Mouse (Mus musculus): ENCODE measurements around the gene Spata46. TPM values are rescaled to one million over a fixed set of nuclear protein-coding genes. Genes with fewer than 3 reads are reported as not detected.

The Spata46 gene
- total and polyA plus RNA-seq, 2 experiments from 2014 or later, result not detected

DNA sequence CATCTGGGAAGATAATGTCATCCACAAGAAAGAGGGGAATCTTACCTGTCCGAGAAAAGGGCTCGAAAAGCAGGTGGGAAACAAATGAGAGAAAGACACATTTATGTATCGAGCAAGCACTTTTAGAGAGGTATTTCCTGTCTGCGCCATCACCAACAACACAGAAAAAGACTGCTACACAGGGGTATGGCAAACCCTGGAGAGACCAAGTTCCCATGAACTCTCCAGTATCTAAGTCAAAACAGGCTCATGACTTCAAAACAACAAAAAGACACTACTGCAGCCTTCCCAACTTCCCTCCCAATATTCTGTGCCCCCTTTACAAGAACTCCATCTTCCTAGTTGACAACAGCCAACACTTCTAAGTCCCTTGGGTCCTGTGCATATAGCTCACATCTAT is 2.4 kb upstream of the Spata46 start, which contains the start of gene Gm7694:
Gene Gm7694 (minus strand): TSS at position 101 of the 400 bp plus-strand sequence.
- ATAC-seq, result no peak

DNA sequence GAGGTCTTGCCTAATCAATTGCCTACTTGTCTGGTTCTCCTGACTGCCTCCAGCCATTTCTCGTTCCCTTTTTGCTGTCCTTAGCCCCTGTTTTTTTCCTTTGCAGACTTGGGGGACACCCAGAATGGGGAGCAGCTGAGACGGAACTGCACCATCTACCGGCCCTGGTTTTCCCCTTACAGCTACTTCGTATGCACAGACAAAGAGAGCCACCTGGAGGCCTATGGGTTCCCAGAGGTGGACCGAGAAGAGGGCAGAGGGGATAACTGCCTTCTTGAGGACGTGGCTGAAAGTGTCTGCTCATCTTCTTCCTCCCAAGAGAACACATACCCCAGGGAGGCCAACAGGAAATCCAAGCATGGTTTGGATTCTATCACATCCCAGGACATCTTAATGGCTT is 2.8 kb downstream of the Spata46 start:
- Histone ChIP-seq H3K4me2 (ENCODE audit: low read depth) (no peak overlapping the region), H3K27ac (ENCODE audit: low read depth, low read length) (no peak overlapping the region), H3K27me3 (ENCODE audit: insufficient read depth, low read length) (no peaks in the 10 kb centered on the region), H3K4me3 (ENCODE audit: low read depth, low read length) (no peak overlapping the region), H3K4me1 (ENCODE audit: insufficient read depth) (no peaks in the 10 kb centered on the region), H3K9me3 (ENCODE audit: low read length) (no peaks in the 10 kb centered on the region), H3K36me3 (ENCODE audit: insufficient read depth) (no peaks in the 10 kb centered on the region), H3K9ac (no peak overlapping the region)
- no peak for TF ChIP-seq CTCF (IDR thresholded peaks at IDR 0.05; ENCODE audit: low read depth)
- WGBS, result 87% methylated on average over 6 of the region's 6 CpGs
- no peak for ATAC-seq
- DNase-seq, result no peak

More for the DNA sequence above, 2.4 kb upstream of the Spata46 start, which contains the start of gene Gm7694:
- H3K4me1 ChIP-seq (ENCODE audit: insufficient read depth), result no peaks in the 10 kb centered on the region
- H3K36me3 ChIP-seq (ENCODE audit: insufficient read depth), result no peaks in the 10 kb centered on the region
- H3K27ac ChIP-seq (ENCODE audit: low read depth, low read length), result no peak within 1 kb of the TSS
- H3K9me3 ChIP-seq (ENCODE audit: low read length), result no peaks in the 10 kb centered on the region
- no peak for TF ChIP-seq CTCF (IDR thresholded peaks at IDR 0.05; ENCODE audit: low read depth)
- WGBS, result 97% methylated on average over 4 of the region's 4 CpGs
- no peak for DNase-seq
- no peak within 1 kb of the TSS for H3K4me2 ChIP-seq (ENCODE audit: low read depth)
- no peak within 1 kb of the TSS for H3K4me3 ChIP-seq (ENCODE audit: low read depth, low read length)
- no peak within 1 kb of the TSS for H3K9ac ChIP-seq
- no peaks in the 10 kb centered on the region for H3K27me3 ChIP-seq (ENCODE audit: insufficient read depth, low read length)

DNA sequence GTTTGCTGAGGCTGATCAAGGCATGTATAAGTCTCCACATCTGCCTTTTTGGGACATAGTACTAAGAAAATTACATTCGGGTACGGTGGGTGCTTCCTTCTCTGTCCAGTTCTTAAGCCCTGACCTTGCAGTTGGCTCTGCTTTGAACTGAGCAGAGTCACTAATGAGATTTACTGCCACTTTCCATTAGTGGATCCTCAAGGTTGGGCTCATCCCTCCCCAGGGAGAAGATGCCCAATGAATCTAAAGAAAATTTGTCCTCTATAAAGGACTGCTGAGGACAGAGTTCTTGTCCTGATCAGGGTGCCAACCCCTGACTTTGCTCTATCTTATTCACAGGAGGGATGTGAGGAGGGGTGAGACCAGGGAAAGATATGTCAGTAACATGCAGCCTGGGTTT is 13.4 kb downstream of the Spata46 start:
- Histone ChIP-seq H3K36me3 (ENCODE audit: insufficient read depth) (peaks cover 15% of the 10 kb centered on the region; the same call in 1 of the 2 replicates), H3K27me3 (ENCODE audit: insufficient read depth, low read length) (no peaks in the 10 kb centered on the region), H3K9ac (no peak overlapping the region), H3K9me3 (ENCODE audit: low read length) (no peaks in the 10 kb centered on the region), H3K27ac (ENCODE audit: low read depth, low read length) (no peak overlapping the region), H3K4me2 (ENCODE audit: low read depth) (no peak overlapping the region), H3K4me1 (ENCODE audit: insufficient read depth) (no peaks in the 10 kb centered on the region), H3K4me3 (ENCODE audit: low read depth, low read length) (no peak overlapping the region)
- no peak for TF ChIP-seq CTCF (IDR thresholded peaks at IDR 0.05; ENCODE audit: low read depth)
- ATAC-seq (no peak), DNase-seq (no peak)
- 88% methylated on average over 2 of the region's 2 CpGs for WGBS

DNA sequence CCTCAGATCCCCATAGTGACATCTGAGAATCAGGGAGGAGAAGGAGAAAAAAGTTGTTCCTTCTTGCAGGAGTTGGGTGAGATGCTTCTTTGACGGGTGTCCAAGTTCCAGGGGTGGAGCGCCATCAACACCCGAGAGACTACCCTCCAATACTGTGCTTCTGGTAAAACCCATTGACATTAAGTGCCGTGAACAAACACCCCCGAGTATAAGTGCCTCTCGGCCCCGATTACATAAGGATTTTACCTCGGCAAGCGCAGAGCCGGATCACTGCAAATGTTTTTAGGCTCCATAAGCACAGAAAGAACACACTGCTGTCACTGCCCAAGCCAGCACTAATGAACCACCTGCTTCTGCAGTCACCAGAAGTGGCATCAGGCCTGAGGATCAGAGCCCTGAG is 14.4 kb downstream of the Spata46 start:
- no peaks in the 10 kb centered on the region for H3K9me3 ChIP-seq (ENCODE audit: low read length)
- H3K27me3 ChIP-seq (ENCODE audit: insufficient read depth, low read length), result no peaks in the 10 kb centered on the region
- H3K4me3 ChIP-seq (ENCODE audit: low read depth, low read length), result no peak overlapping the region
- no peak for DNase-seq
- WGBS, result 87% methylated on average over 10 of the region's 10 CpGs
- H3K4me2 ChIP-seq (ENCODE audit: low read depth), result no peak overlapping the region
- no peak overlapping the region for H3K27ac ChIP-seq (ENCODE audit: low read depth, low read length)
- H3K4me1 ChIP-seq (ENCODE audit: insufficient read depth), result no peaks in the 10 kb centered on the region
- no peak for TF ChIP-seq CTCF (IDR thresholded peaks at IDR 0.05; ENCODE audit: low read depth)
- H3K9ac ChIP-seq, result no peak overlapping the region
- H3K36me3 ChIP-seq (ENCODE audit: insufficient read depth), result peaks cover 18% of the 10 kb centered on the region; the same call in 1 of the 2 replicates
- no peak for ATAC-seq

DNA sequence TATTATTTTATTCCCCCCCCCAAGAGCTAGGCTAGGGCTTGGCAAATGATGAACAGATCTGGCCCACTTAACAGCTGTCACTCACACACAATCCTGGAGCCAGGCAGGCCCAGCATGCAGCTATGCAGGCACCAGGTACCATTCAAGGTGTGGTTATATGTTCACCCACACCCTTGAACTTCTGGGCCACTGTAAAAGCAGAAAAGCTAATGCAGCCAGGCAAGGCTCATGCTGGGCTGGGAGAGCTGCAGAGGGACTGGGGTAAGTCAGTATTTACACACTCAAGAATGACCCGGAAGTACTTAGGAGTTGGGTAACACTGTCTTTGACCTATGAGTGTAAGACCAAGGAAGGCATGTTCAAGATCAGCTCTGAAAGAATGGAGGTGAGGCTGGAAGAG is 15.7 kb downstream of the Spata46 start:
- Histone ChIP-seq H3K27ac (ENCODE audit: low read depth, low read length) (no peak overlapping the region), H3K4me1 (ENCODE audit: insufficient read depth) (no peaks in the 10 kb centered on the region), H3K36me3 (ENCODE audit: insufficient read depth) (peaks cover 10% of the 10 kb centered on the region; the same call in 1 of the 2 replicates), H3K4me2 (ENCODE audit: low read depth) (no peak overlapping the region), H3K27me3 (ENCODE audit: insufficient read depth, low read length) (no peaks in the 10 kb centered on the region), H3K4me3 (ENCODE audit: low read depth, low read length) (no peak overlapping the region), H3K9me3 (ENCODE audit: low read length) (no peaks in the 10 kb centered on the region), H3K9ac (no peak overlapping the region)
- DNase-seq (no peak), ATAC-seq (no peak)
- no peak for TF ChIP-seq CTCF (IDR thresholded peaks at IDR 0.05; ENCODE audit: low read depth)
- WGBS, result 95% methylated on average over 1 of the region's 1 CpGs

DNA sequence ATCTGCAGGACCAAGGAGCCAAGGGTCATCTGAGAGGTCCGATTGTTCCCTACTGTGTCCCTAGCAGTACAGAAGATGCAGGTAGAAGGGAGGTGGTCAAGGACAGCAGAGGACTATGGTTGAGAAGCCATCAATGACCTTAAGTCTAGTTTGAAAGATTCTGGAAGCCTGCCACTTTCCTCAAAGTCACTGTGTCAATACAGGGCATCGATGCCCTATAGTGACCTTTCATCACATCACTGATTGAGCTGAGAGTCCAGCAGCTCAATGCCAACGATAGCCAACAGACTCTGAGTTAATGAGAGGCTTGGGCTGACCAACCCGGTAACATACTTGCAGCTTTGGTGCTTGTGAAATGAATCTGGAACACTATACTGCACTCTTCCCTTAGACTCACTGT is 16.7 kb downstream of the Spata46 start:
- H3K9ac ChIP-seq, result no peak overlapping the region
- peaks cover 4% of the 10 kb centered on the region; the same call in 1 of the 2 replicates for H3K36me3 ChIP-seq (ENCODE audit: insufficient read depth)
- 92% methylated on average over 4 of the region's 4 CpGs for WGBS
- H3K27ac ChIP-seq (ENCODE audit: low read depth, low read length), result no peak overlapping the region
- no peaks in the 10 kb centered on the region for H3K9me3 ChIP-seq (ENCODE audit: low read length)
- no peaks in the 10 kb centered on the region for H3K27me3 ChIP-seq (ENCODE audit: insufficient read depth, low read length)
- no peak for ATAC-seq
- no peak overlapping the region for H3K4me2 ChIP-seq (ENCODE audit: low read depth)
- DNase-seq, result no peak
- TF ChIP-seq CTCF (IDR thresholded peaks at IDR 0.05; ENCODE audit: low read depth), result no peak
- H3K4me3 ChIP-seq (ENCODE audit: low read depth, low read length), result no peak overlapping the region
- H3K4me1 ChIP-seq (ENCODE audit: insufficient read depth), result no peaks in the 10 kb centered on the region

DNA sequence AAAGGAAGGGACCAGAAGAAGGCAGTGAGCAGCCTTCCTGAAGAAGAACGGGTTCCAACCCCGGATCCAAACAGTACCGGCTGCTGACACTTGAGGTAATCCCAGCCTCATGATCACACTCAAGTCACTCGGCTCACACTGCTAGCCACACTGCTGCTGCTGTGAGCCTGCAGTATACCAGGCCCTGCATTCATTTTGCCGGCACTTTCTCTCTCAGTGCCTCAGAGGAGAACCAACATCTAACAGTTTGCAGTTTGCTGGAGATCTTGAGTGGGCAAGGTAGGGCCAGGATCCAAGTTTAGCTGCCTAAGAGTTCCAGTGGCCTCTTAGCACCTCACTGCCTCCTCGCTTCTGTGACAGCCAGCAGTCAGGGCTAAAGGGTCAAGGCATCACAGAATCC is 23.3 kb downstream of the Spata46 start:
- H3K27me3 ChIP-seq (ENCODE audit: insufficient read depth, low read length), result no peaks in the 10 kb centered on the region
- no peak overlapping the region for H3K4me2 ChIP-seq (ENCODE audit: low read depth)
- no peak overlapping the region for H3K27ac ChIP-seq (ENCODE audit: low read depth, low read length)
- peaks cover 3% of the 10 kb centered on the region; the same call in 1 of the 2 replicates for H3K36me3 ChIP-seq (ENCODE audit: insufficient read depth)
- no peaks in the 10 kb centered on the region for H3K9me3 ChIP-seq (ENCODE audit: low read length)
- no peak overlapping the region for H3K4me3 ChIP-seq (ENCODE audit: low read depth, low read length)
- ATAC-seq (no peak), DNase-seq (no peak)
- no peak for TF ChIP-seq CTCF (IDR thresholded peaks at IDR 0.05; ENCODE audit: low read depth)
- WGBS, result 80% methylated on average over 6 of the region's 6 CpGs
- H3K9ac ChIP-seq, result no peak overlapping the region
- H3K4me1 ChIP-seq (ENCODE audit: insufficient read depth), result no peaks in the 10 kb centered on the region

All from forebrain, postnatal 0 days (tissue).